Mouse (Mus musculus) limb, embryonic 11.5 days (tissue): ENCODE measurements around the gene Tspan13. TPM values are rescaled to one million over a fixed set of nuclear protein-coding genes. Genes with fewer than 3 reads are reported as not detected.
A peak's percentile ranks its signal among the peaks of the same experiment; 100 is the strongest.

Source experiments
- ATAC-seq: fragments of 200-750 bp; cut with Nextera tagmentation; 2 replicates; pipeline ENCODE4 v1.8.0; 2017; ENCODE audit warnings: low read depth; ENCODE audit not compliant: insufficient number of reproducible peaks, low FRiP score, low TSS enrichment
- DNase-seq: peaks from one replicate; pipeline ENCODE4 v3.0.0-alpha.2; 2015; ENCODE audit warnings: low spot score
- H3K27ac ChIP-seq: fragments of 300-500 bp; sonication (generic); replicated peaks from 2 replicates; pipeline ENCODE4 v1.5.1; 2014; ENCODE audit warnings: low read depth, mild to moderate bottlenecking, low read length
- H3K27me3 ChIP-seq: fragments of 300-500 bp; sonication (generic); 2 replicates; pipeline ENCODE4 v1.6.1; 2014; ENCODE audit warnings: mild to moderate bottlenecking, low read length, mixed read lengths; ENCODE audit not compliant: control insufficient read depth, insufficient read depth
- H3K36me3 ChIP-seq: fragments of 300-500 bp; sonication (generic); 2 replicates; pipeline ENCODE4 v1.6.1; 2014; ENCODE audit warnings: mild to moderate bottlenecking, low read length, moderate library complexity, mixed read lengths; ENCODE audit not compliant: control insufficient read depth, insufficient read depth
- H3K4me1 ChIP-seq: fragments of 300-500 bp; sonication (generic); 2 replicates; pipeline ENCODE4 v1.6.1; 2014; ENCODE audit warnings: low read length, mixed read lengths; ENCODE audit not compliant: control insufficient read depth, insufficient read depth
- H3K4me2 ChIP-seq: fragments of 300-500 bp; sonication (generic); 2 replicates; pipeline ENCODE4 v1.6.1; 2014; ENCODE audit warnings: low read depth, mild to moderate bottlenecking, moderate library complexity; ENCODE audit not compliant: severe bottlenecking
- H3K4me3 ChIP-seq: fragments of 300-500 bp; sonication (generic); 2 replicates; pipeline ENCODE4 v1.5.1; 2014; ENCODE audit warnings: low read depth, low read length
- H3K9ac ChIP-seq: fragments of 300-500 bp; sonication (generic); 2 replicates; pipeline ENCODE4 v1.6.1; 2014; ENCODE audit warnings: mild to moderate bottlenecking, low read length
- H3K9me3 ChIP-seq: fragments of 300-500 bp; sonication (generic); 2 replicates; pipeline ENCODE4 v1.6.1; 2016; ENCODE audit warnings: low read length; ENCODE audit not compliant: control insufficient read depth
- WGBS: fragments of 180-500 bp; shearing (Covaris S2); extraction: QIAGEN DNeasy Blood & Tissue Kit; methylation state at CpG from one replicate; pipeline ENCODE4 v1.1.7; 2014; 5-methylcytosine and 5-hydroxymethylcytosine counted together
- polyA plus RNA-seq: library from polyadenylated mRNA; unstranded; fragments of >200 nt; fragmentation: Nextera tagmentation; extraction: Ambion mirVana; gene quantifications from 2 replicates; pipeline ENCODE4 v1.2.1, GENCODE M21; 2014

Tspan13 gene
- polyA plus RNA-seq, 1 experiment from 2014 or later: 54.7 TPM

- 76% methylated on average over 10 of the region's 10 CpGs for WGBS
Observed at GRCm38 (mm10) chr12:36040571-36041280, 1.6 kb downstream of the Tspan13 start.

GRCm38 (mm10) chr12:36039541-36040084, 2.7 kb downstream of the Tspan13 start:
- ATAC-seq: no peak
- no peaks in the 10 kb centered on the region for H3K9me3 ChIP-seq
- no peaks in the 10 kb centered on the region for H3K36me3 ChIP-seq
- 0 out of 2 replicates have a peak, but pooled peaks cover 3% of the 10 kb centered on the region for H3K4me1 ChIP-seq
- H3K4me2 ChIP-seq: no peak overlapping the region
- no peaks in the 10 kb centered on the region for H3K27me3 ChIP-seq
- no peak overlapping the region for H3K4me3 ChIP-seq
- DNase-seq: no peak
- H3K9ac ChIP-seq: no peak overlapping the region
- 84% methylated on average over 9 of the region's 9 CpGs for WGBS
- H3K27ac ChIP-seq: no peak overlapping the region

More at GRCm38 (mm10) chr12:36040571-36041280, 1.6 kb downstream of the Tspan13 start:
- H3K9me3 ChIP-seq: no peaks in the 10 kb centered on the region
- H3K27ac ChIP-seq: no peak overlapping the region
- ATAC-seq: no peak
- 0 out of 2 replicates have a peak, but pooled peaks cover 3% of the 10 kb centered on the region for H3K4me1 ChIP-seq
- H3K36me3 ChIP-seq: no peaks in the 10 kb centered on the region
- peak overlapping the region; percentile 90; the same call in 1 of the 2 replicates for H3K4me2 ChIP-seq
- DNase-seq: no peak
- no peaks in the 10 kb centered on the region for H3K27me3 ChIP-seq
- H3K4me3 ChIP-seq: no peak overlapping the region
- no peak overlapping the region for H3K9ac ChIP-seq

GRCm38 (mm10) chr12:36036776-36037175, 5.5 kb downstream of the Tspan13 start:
- no peak for DNase-seq
- Histone ChIP-seq H3K36me3 (no peaks in the 10 kb centered on the region), H3K27me3 (no peaks in the 10 kb centered on the region), H3K4me1 (0 out of 2 replicates have a peak, but pooled peaks cover 3% of the 10 kb centered on the region), H3K4me2 (no peak overlapping the region), H3K9ac (no peak overlapping the region), H3K4me3 (no peak overlapping the region), H3K9me3 (no peaks in the 10 kb centered on the region), H3K27ac (no peak overlapping the region)
- no peak for ATAC-seq
- WGBS: 83% methylated on average over 10 of the region's 10 CpGs

GRCm38 (mm10) chr12:36036121-36036520, 6.2 kb downstream of the Tspan13 start:
- no peak overlapping the region for H3K4me2 ChIP-seq
- WGBS: 91% methylated on average over 7 of the region's 7 CpGs
- H3K4me3 ChIP-seq: no peak overlapping the region
- peak; percentile 11 for DNase-seq
- no peaks in the 10 kb centered on the region for H3K9me3 ChIP-seq
- H3K36me3 ChIP-seq: no peaks in the 10 kb centered on the region
- no peak overlapping the region for H3K9ac ChIP-seq
- no peaks in the 10 kb centered on the region for H3K27me3 ChIP-seq
- no peak for ATAC-seq
- H3K27ac ChIP-seq: no peak overlapping the region
- H3K4me1 ChIP-seq: 0 out of 2 replicates have a peak, but pooled peaks cover 2% of the 10 kb centered on the region

GRCm38 (mm10) chr12:36035501-36035900, 6.8 kb downstream of the Tspan13 start:
- no peaks in the 10 kb centered on the region for H3K4me1 ChIP-seq
- no peak overlapping the region for H3K4me3 ChIP-seq
- 95% methylated on average over 6 of the region's 6 CpGs for WGBS
- H3K4me2 ChIP-seq: no peak overlapping the region
- H3K9me3 ChIP-seq: no peaks in the 10 kb centered on the region
- H3K27ac ChIP-seq: no peak overlapping the region
- DNase-seq (peak; percentile 5), ATAC-seq (no peak)
- no peaks in the 10 kb centered on the region for H3K36me3 ChIP-seq
- no peak overlapping the region for H3K9ac ChIP-seq
- no peaks in the 10 kb centered on the region for H3K27me3 ChIP-seq

- WGBS: 67% methylated on average over 4 of the region's 4 CpGs
- Histone ChIP-seq H3K27ac (no peak overlapping the region), H3K9me3 (no peaks in the 10 kb centered on the region), H3K27me3 (no peaks in the 10 kb centered on the region), H3K9ac (no peak overlapping the region), H3K36me3 (no peaks in the 10 kb centered on the region), H3K4me1 (no peaks in the 10 kb centered on the region), H3K4me2 (no peak overlapping the region), H3K4me3 (no peak overlapping the region)
- no peak for ATAC-seq
- no peak for DNase-seq
Observed at GRCm38 (mm10) chr12:36032419-36032818, 9.9 kb downstream of the Tspan13 start.

- Histone ChIP-seq H3K36me3 (no peaks in the 10 kb centered on the region), H3K9me3 (no peaks in the 10 kb centered on the region), H3K4me3 (no peak overlapping the region), H3K4me1 (no peaks in the 10 kb centered on the region), H3K27ac (no peak overlapping the region), H3K9ac (no peak overlapping the region), H3K27me3 (no peaks in the 10 kb centered on the region), H3K4me2 (no peak overlapping the region)
- 91% methylated on average over 12 of the region's 12 CpGs for WGBS
- ATAC-seq (no peak), DNase-seq (no peak)
Observed at GRCm38 (mm10) chr12:36030660-36031363, 11.5 kb downstream of the Tspan13 start.

- Histone ChIP-seq H3K27me3 (no peaks in the 10 kb centered on the region), H3K4me1 (no peaks in the 10 kb centered on the region), H3K27ac (no peak overlapping the region), H3K4me2 (no peak overlapping the region), H3K9me3 (no peaks in the 10 kb centered on the region), H3K36me3 (no peaks in the 10 kb centered on the region), H3K4me3 (no peak overlapping the region), H3K9ac (no peak overlapping the region)
- ATAC-seq (no peak), DNase-seq (no peak)
- 85% methylated on average over 4 of the region's 6 CpGs for WGBS
Observed at GRCm38 (mm10) chr12:36029687-36030086, 12.6 kb downstream of the Tspan13 start.
